Mouse (Mus musculus) c-Kit-positive CD71-positive TER-119-negative erythroid progenitor cells, embryonic 14.5 days (primary cell): Measurements from ENCODE around the gene Pdzd7.
A peak's percentile ranks its signal among the peaks of the same experiment; 100 is the strongest.

Experiments used
- DNase-seq: peaks from one replicate; pipeline ENCODE4 v3.0.0-alpha.2; 2013; ENCODE audit warnings: low read depth

The Pdzd7 gene

GRCm38 (mm10) chr19:45012219-45012618, 33.3 kb downstream of the Pdzd7 start:
- DNase-seq, result no peak

- no peak for DNase-seq
Observed at GRCm38 (mm10) chr19:45010646-45011045, 34.9 kb downstream of the Pdzd7 start.

GRCm38 (mm10) chr19:45007425-45008191, 37.9 kb downstream of the Pdzd7 start:
- no peak for DNase-seq

GRCm38 (mm10) chr19:45007021-45007420, 38.5 kb downstream of the Pdzd7 start:
- no peak for DNase-seq

- peak; percentile 87 for DNase-seq
Observed at GRCm38 (mm10) chr19:45005957-45006712, 39.4 kb downstream of the Pdzd7 start, which contains the start of gene Mrpl43. Gene Mrpl43 (minus strand): TSS chr19:45006442.

GRCm38 (mm10) chr19:45005444-45005843, 40.1 kb downstream of the Pdzd7 start, which contains the start of gene Twnk:
Gene Twnk (plus strand): TSS chr19:45005663.
- peak; percentile 78 for DNase-seq

- DNase-seq, result no peak
Observed at GRCm38 (mm10) chr19:45003740-45004516, 41.6 kb downstream of the Pdzd7 start.

- DNase-seq, result no peak
Observed at GRCm38 (mm10) chr19:45002301-45002700, 43.2 kb downstream of the Pdzd7 start.

- DNase-seq, result no peak
Observed at GRCm38 (mm10) chr19:44999647-45000046, 45.9 kb downstream of the Pdzd7 start.

- no peak for DNase-seq
Observed at GRCm38 (mm10) chr19:44997786-44998185, 47.7 kb downstream of the Pdzd7 start.

GRCm38 (mm10) chr19:44992712-44993111, 52.8 kb downstream of the Pdzd7 start:
- DNase-seq, result no peak

GRCm38 (mm10) chr19:44992246-44992645, 53.3 kb downstream of the Pdzd7 start:
- no peak for DNase-seq

- no peak for DNase-seq
Observed at GRCm38 (mm10) chr19:44991031-44991430, 54.5 kb downstream of the Pdzd7 start.

- DNase-seq, result no peak
Observed at GRCm38 (mm10) chr19:44989567-44990495, 55.7 kb downstream of the Pdzd7 start.

GRCm38 (mm10) chr19:44988831-44989566, 56.5 kb downstream of the Pdzd7 start, which contains the start of gene Sema4g:
Gene Sema4g (plus strand): TSS chr19:44989101.
- DNase-seq, result no peak

GRCm38 (mm10) chr19:44988321-44988720, 57.2 kb downstream of the Pdzd7 start:
- DNase-seq, result no peak

GRCm38 (mm10) chr19:44987851-44988250, 57.7 kb downstream of the Pdzd7 start:
- DNase-seq, result no peak

- DNase-seq, result no peak
Observed at GRCm38 (mm10) chr19:44987004-44987403, 58.5 kb downstream of the Pdzd7 start.

- DNase-seq, result no peak
Observed at GRCm38 (mm10) chr19:44985159-44985988, 60.1 kb downstream of the Pdzd7 start.

- no peak for DNase-seq
Observed at GRCm38 (mm10) chr19:44984420-44984819, 61.1 kb downstream of the Pdzd7 start.
